Mouse (Mus musculus) layer of hippocampus, adult 9-10 months (tissue): ENCODE results near the gene Hivep2.

Experiments used
- DNase-seq: peaks from one replicate; pipeline ENCODE4 v3.0.0; 2022; ENCODE audit warnings: low spot score

Gene Hivep2

GRCm38 (mm10) chr10:14024971-14025370 lies 59.1 kb downstream of the Hivep2 start:
- no peak for DNase-seq

GRCm38 (mm10) chr10:14027751-14028150 lies 61.9 kb downstream of the Hivep2 start:
- no peak for DNase-seq

- DNase-seq, result no peak
Measured at GRCm38 (mm10) chr10:14028956-14029355, 63.1 kb downstream of the Hivep2 start.

DNA sequence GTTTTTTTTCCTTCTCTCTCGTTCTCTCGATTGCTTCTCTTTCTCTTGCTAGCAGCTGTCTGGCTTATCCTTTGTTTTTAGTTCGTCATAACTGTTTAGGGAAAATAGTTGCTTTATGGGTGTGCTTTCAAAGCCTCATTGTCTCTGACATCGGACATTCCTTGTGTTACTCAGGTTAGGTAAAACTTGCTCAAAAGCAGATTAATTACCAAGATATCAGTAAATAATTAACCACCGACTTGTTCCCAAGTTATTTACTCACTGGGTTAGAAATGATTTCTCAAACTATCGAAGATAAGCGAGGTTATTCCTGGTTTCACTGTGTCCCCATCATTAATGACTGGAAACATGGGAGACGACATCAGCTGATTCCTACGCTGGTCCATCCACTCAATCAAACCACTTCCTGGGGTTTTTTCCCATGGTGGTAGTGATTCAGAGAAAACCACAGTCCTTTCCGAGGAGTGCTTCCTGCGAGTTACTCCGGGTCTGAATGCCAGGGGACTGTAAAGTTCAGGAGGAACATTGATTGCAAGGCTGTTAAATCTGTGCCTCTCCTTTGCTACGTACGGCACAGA lies 64.7 kb downstream of the Hivep2 start:
- DNase-seq, result no peak

DNA sequence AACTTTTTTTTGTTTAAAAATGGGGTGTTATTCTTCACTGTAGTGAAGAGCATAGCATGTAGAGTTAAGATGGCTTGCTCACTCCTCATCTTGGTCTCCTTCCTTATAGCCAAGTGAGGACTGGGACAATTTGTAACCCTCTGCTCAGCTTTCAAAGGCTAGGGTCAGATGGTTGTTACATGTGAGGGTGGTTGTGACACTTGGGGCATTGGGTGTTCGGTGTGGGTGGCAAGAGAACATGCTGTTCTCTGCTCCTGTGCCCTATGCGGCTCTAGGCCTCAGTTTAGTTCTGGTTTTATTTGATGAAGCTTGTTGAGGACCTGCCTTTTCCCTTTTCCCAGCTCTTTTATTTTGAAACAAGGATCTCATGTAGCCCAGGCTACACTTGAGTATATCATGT lies 66.7 kb downstream of the Hivep2 start:
- no peak for DNase-seq

DNA sequence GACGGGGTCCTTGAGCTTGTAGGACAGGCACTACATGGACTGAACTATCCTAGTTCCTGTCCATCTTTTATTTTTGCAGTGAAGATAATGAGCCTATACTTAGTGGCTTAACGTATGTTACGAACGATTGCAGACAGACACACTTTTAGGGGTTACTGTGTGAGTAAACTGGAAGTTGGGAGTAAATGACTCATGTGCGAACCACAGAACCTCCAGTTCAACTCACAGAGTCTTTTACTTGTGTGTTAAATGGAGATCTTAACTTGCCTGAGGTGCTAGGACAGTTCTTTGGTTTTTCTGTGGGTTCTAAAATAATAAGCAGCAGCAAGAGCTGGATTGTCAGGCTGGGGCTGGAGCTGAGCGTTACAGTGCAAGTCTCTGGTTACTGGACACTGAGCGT lies 68.2 kb downstream of the Hivep2 start:
- no peak for DNase-seq

DNA sequence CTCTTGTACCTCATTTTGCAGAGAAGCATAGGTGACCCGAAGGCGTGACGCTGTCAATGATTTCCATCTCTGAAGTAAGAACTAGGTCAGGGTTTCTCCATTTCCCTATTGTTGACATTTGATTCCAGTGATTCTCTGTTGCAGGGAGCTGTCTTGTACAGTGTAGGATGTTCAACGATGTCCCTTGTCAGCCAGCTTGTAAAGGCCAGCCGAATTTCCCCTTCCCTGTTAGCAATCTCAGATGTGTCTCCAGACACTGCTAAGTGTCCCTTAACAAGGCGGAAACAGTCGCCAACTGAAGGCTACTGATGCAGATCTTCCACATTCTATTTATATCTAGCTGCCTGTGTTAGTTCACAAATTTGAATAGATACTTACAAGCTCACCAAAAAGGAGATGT lies 68.9 kb downstream of the Hivep2 start:
- no peak for DNase-seq

GRCm38 (mm10) chr10:14035607-14036006 lies 69.7 kb downstream of the Hivep2 start:
- no peak for DNase-seq

DNA sequence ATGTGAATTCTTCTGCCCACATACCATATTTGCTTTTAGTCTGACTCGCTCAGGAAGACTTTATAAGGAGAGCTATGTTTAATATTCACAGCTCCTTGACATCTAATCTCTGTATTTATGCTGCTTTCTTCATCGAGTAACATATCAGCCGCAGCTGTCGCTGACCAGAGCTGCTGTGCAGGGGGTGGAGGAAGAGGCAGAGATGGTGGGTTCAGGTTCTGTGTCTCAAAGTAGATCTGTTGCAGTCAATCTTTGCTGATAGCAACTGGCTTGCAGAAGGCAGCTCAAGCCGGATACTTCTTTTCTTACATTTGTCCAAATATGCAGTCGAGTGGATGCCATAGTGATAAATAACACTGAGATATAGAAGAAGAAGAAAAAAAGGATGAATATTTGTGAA lies 70.6 kb downstream of the Hivep2 start:
- DNase-seq, result no peak

- DNase-seq, result no peak
Measured at GRCm38 (mm10) chr10:14037977-14038489, 72.2 kb downstream of the Hivep2 start.

DNA sequence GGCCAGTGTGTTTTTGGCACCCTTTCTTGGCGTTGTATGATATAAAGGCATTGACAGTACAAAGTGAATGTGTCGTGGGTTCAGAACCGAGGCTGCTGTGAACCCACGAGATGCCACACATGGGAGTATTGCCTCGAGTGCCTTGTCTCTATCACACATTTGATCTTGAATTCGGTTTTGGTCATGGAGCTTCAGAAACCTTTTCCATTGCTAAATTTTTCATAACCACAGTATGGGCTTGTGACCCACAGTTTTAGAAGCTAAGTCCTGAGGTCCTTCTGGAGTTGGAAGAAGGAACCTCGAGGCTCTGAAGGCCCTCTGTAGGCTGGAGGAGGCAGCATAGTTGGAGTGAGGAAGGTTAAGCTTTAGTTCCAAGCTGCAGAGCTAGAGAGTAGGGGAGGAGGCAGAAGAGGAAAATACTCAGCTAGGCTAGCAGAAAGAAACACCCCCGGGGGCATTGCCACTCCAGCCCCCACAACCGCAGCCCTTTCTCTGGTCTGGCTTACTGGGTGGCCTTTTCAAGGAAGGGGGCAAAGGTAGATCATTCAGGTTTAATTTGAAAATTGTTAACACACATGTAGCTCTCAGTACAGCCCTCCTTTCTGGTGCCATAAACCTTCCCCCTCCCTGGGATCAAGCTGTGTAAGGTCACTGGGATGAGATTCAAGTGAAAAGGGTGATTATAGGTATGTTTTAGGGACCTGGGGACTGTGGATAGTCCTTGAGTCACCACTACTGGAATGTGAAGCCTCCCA lies 75.0 kb downstream of the Hivep2 start:
- no peak for DNase-seq

DNA sequence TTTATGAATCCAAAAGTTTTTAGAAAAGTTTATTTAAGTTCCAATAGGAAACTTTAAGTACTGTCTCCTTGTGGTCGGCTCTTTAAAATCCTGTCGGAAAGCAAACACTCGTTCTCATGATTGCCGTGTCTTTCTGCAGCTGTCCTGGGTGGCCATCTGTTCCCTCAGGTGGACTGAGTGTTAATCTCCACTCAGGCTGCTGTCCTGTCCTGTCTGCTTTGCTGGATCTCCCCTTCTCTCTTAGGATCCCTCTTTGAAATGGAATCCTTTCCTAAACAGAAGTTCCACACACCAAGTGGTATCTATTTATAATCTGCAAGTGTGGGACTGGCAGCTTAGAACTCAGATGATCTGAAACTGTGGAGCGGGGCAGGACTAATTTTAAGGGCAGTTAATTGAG lies 75.7 kb downstream of the Hivep2 start:
- no peak for DNase-seq

GRCm38 (mm10) chr10:14042539-14043348 lies 76.9 kb downstream of the Hivep2 start:
- DNase-seq, result no peak

- no peak for DNase-seq
Measured at GRCm38 (mm10) chr10:14043349-14043710, 77.5 kb downstream of the Hivep2 start.

DNA sequence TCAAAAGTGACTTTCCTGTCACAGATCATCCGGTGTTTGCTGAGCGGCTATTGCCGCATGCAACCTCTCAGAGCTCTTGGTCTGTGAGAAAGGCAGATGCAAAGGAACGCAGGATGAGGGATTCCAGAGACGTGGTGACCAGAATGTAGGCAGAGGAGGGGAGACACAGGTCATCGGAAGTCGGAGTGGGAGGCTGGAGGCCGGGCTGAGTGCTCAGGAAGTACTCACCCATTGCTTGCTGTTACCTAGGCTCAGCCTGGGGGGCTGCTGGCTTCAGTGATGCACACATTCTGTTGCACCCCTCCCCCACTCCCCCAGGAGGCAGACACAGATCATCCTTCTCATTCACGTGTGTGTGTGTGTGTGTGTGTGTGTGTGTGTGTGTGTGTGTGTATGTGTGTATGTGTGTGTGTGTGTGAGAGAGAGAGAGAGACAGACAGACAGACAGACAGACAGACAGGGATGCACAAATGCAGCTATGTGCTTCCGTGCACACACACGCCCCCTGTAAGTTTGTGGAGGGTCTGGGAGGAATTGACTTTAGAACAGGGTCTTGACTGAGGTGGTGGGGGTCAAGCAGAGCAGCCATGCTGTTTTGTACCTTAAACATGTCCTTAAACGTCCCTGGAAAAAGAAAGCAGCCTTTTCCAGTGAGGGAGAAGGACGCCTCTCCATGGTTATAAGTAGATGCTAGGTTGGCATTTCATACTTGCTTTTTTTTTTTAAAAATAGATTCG lies 78.3 kb downstream of the Hivep2 start:
- DNase-seq, result no peak

DNA sequence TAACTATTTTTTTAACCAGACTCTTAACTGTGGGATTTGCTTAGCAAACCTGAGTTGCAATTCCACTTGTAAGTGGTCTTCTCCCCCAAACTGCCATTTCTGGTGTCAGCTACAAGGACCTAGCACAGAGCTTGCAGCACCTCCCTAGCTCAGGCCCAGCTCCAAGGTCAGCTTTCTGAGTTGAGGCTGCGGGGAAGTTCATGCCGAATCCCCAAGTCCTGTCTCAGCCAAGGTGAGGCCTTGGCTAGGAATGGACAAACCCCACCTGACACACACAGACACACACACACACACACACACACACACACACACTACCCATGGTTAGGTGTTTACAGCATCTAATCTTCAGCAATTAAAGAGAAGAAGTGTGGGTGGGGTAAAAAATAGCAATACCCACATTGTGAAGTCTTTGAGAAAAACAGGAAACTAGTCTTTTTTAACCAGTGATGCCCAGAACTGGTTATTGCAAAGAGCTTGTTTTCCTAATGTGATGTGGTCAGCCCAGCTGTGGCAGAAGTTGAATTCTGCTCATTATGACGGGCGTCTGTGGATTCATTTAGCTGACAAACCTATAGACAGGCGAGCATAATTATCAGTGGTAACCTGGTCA lies 79.0 kb downstream of the Hivep2 start:
- no peak for DNase-seq

DNA sequence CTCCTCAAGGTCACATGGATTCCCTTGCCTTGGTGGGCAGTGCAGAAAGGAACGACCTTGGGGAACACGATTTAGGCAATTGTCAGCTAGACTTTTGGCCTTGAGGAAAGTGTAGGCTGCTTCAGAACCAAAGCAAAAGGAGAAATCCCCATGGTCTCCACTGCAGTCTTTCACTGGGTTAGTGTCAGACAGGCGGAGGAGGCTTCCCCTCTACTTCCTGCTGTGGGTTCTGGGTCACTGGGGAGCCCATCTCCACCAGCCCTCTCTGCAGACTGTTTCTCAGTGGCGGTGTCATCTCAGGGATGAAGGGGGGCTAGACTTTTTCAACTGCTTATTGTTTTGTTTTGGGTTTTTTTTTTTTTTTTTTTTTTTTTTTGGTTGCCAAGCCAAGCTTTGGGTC lies 79.9 kb downstream of the Hivep2 start:
- DNase-seq, result no peak

DNA sequence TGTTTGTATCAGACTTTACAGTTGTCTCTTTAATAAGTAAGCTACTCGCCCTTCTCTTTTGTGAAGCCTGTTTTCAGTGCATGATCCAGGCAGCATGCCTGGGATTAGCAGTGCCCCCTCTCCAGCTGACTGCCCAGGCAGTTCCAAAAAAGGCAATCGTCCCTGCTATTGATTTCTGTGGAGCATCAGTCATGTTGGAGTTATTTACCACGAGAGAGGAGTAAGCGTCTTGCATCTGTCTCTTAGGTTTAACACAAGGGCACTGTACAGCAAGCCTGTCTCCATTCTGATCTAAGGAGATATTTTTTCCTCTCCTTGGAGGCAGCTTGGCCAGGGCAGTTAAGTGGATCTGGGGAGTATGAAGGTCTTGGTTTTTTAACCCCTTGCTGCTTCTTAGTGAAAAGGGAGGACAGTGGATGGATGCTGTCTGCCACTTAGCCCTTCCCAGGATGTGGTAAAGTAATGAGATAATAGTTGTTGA lies 80.3 kb downstream of the Hivep2 start:
- DNase-seq, result no peak

GRCm38 (mm10) chr10:14046935-14047334 lies 81.1 kb downstream of the Hivep2 start:
- no peak for DNase-seq

- DNase-seq, result no peak
Measured at GRCm38 (mm10) chr10:14047661-14048060, 81.8 kb downstream of the Hivep2 start.

- no peak for DNase-seq
Measured at GRCm38 (mm10) chr10:14048322-14048915, 82.5 kb downstream of the Hivep2 start.
